Mouse (Mus musculus): Measurements from ENCODE around the gene Mrpl11. TPM values are rescaled to one million over a fixed set of nuclear protein-coding genes. Genes with fewer than 3 reads are reported as not detected.

Mrpl11 gene
- polyA plus RNA-seq, 1 experiment from 2014 or later: 119 TPM

GRCm38 (mm10) chr19:4989434-4990255, 27.7 kb downstream of the Mrpl11 start:
- Histone ChIP-seq H3K27ac (ENCODE audit: low read depth, low read length) (peak overlapping the region; percentile 67), H3K4me3 (ENCODE audit: low read depth, low read length) (peak overlapping the region; percentile 46), H3K4me1 (ENCODE audit: control insufficient read depth, insufficient read depth, low read length) (peaks cover 16% of the 10 kb centered on the region), H3K4me2 (ENCODE audit: low read depth, low read length) (peak overlapping the region; percentile 71), H3K36me3 (ENCODE audit: control insufficient read depth, insufficient read depth, low read length) (no peaks in the 10 kb centered on the region), H3K27me3 (ENCODE audit: control insufficient read depth, insufficient read depth, low read length) (peaks cover 38% of the 10 kb centered on the region), H3K9me3 (ENCODE audit: control insufficient read depth, low read length) (no peaks in the 10 kb centered on the region), H3K9ac (replicated peaks; ENCODE audit: low read depth, low read length) (peak overlapping the region; percentile 62)
- ATAC-seq (ENCODE audit: low read depth): peak; percentile 75
- WGBS: 14% methylated on average over 47 of the region's 47 CpGs

DNA sequence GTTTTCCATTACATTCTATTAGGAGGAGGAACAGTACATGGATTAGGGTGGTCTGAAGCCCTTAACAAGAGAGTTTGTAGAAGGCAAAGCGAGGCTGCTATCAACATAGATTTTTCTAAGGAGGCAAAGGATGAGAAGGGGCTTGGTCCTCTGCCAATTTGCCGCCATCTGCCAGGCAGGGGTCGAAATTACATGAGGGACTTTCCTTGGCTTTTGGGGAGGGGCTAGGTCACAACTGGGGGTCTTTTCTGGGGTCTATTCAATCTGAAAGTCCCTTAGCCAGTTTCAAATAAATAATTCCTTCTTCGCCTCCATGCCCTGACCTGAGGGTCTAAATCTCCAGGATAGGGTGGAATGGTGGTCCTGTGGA, 28.3 kb downstream of the Mrpl11 start, which contains the start of gene Npas4:
Gene Npas4, minus strand, starts transcription at position 61 of the 370 bp plus-strand sequence.
- WGBS: 18% methylated on average over 4 of the region's 4 CpGs
- peaks cover 17% of the 10 kb centered on the region for H3K4me1 ChIP-seq (ENCODE audit: control insufficient read depth, insufficient read depth, low read length)

GRCm38 (mm10) chr19:4990716-4991115, 28.8 kb downstream of the Mrpl11 start:
- Histone ChIP-seq H3K4me2 (ENCODE audit: low read depth, low read length) (peak overlapping the region; percentile 71), H3K9me3 (ENCODE audit: control insufficient read depth, low read length) (no peaks in the 10 kb centered on the region), H3K4me3 (ENCODE audit: low read depth, low read length) (peak overlapping the region; percentile 46), H3K27ac (ENCODE audit: low read depth, low read length) (no peak overlapping the region), H3K4me1 (ENCODE audit: control insufficient read depth, insufficient read depth, low read length) (peaks cover 17% of the 10 kb centered on the region), H3K27me3 (ENCODE audit: control insufficient read depth, insufficient read depth, low read length) (peaks cover 29% of the 10 kb centered on the region), H3K36me3 (ENCODE audit: control insufficient read depth, insufficient read depth, low read length) (no peaks in the 10 kb centered on the region), H3K9ac (replicated peaks; ENCODE audit: low read depth, low read length) (0 out of 2 replicates have a peak overlapping the region, but pooled peaks have one; percentile 34)
- under 1% methylated on average over 21 of the region's 22 CpGs for WGBS
- ATAC-seq (ENCODE audit: low read depth): no peak; the same call in 1 of the 2 replicates

More for the DNA sequence above, 28.3 kb downstream of the Mrpl11 start, which contains the start of gene Npas4:
- Histone ChIP-seq H3K27ac (ENCODE audit: low read depth, low read length) (peak within 1 kb of the TSS; percentile 67), H3K27me3 (ENCODE audit: control insufficient read depth, insufficient read depth, low read length) (peaks cover 33% of the 10 kb centered on the region), H3K9me3 (ENCODE audit: control insufficient read depth, low read length) (no peaks in the 10 kb centered on the region), H3K36me3 (ENCODE audit: control insufficient read depth, insufficient read depth, low read length) (no peaks in the 10 kb centered on the region), H3K9ac (replicated peaks; ENCODE audit: low read depth, low read length) (peak within 1 kb of the TSS; percentile 62), H3K4me3 (ENCODE audit: low read depth, low read length) (peak within 1 kb of the TSS; percentile 46), H3K4me2 (ENCODE audit: low read depth, low read length) (peak within 1 kb of the TSS; percentile 71)
- 0 out of 2 replicates have a peak, but pooled peaks have one; percentile 10 for ATAC-seq (ENCODE audit: low read depth)

DNA sequence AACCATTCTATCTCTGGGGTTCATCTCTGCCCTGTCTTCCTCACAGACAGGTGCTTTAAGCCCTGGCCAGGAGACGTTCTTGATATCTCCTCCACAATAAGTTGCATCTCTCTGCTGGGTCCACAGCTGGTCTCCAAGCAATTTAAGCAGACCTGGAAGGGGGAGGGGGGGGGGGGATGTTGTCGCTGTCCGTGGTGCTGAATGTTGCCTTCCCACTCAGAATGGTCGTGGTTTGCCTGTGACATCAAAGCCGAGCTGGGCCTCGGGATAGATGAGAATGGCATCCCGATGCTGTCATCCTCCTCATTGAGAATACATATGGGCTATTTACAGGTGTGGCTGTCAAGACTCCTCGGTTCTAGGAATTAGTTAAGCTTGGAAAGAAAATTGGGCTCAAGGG, 30.4 kb downstream of the Mrpl11 start:
- Histone ChIP-seq H3K27ac (ENCODE audit: low read depth, low read length) (no peak overlapping the region), H3K36me3 (ENCODE audit: control insufficient read depth, insufficient read depth, low read length) (no peaks in the 10 kb centered on the region), H3K4me2 (ENCODE audit: low read depth, low read length) (no peak overlapping the region), H3K4me3 (ENCODE audit: low read depth, low read length) (no peak overlapping the region), H3K4me1 (ENCODE audit: control insufficient read depth, insufficient read depth, low read length) (peaks cover 18% of the 10 kb centered on the region), H3K27me3 (ENCODE audit: control insufficient read depth, insufficient read depth, low read length) (peaks cover 14% of the 10 kb centered on the region), H3K9ac (replicated peaks; ENCODE audit: low read depth, low read length) (no peak overlapping the region), H3K9me3 (ENCODE audit: control insufficient read depth, low read length) (no peaks in the 10 kb centered on the region)
- 16% methylated on average over 8 of the region's 8 CpGs for WGBS
- no peak for ATAC-seq (ENCODE audit: low read depth)

DNA sequence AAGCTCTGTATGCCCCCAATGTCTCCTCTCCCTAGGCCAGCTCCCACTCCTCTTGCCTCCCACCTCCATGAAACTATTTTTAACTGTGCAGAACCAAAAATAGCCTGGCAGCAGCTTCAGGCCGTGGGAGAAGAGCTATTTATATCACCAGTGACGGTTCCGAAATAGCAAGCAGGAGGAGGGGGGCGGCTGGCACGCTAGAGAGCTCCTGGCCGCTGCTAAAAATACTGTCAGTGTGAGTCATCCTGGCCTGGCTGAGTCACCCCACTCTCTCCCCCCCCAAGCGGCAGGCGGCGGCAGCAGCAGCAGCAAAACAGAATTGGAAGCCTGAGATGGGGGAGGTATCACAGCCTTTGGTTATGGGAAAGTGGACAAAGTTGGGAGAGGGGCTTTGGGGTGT, 31.0 kb downstream of the Mrpl11 start:
- Histone ChIP-seq H3K36me3 (ENCODE audit: control insufficient read depth, insufficient read depth, low read length) (no peaks in the 10 kb centered on the region), H3K27me3 (ENCODE audit: control insufficient read depth, insufficient read depth, low read length) (peaks cover 9% of the 10 kb centered on the region), H3K9me3 (ENCODE audit: control insufficient read depth, low read length) (no peaks in the 10 kb centered on the region), H3K9ac (replicated peaks; ENCODE audit: low read depth, low read length) (no peak overlapping the region), H3K4me2 (ENCODE audit: low read depth, low read length) (no peak overlapping the region), H3K4me1 (ENCODE audit: control insufficient read depth, insufficient read depth, low read length) (peaks cover 23% of the 10 kb centered on the region), H3K27ac (ENCODE audit: low read depth, low read length) (no peak overlapping the region), H3K4me3 (ENCODE audit: low read depth, low read length) (no peak overlapping the region)
- WGBS: 5% methylated on average over 9 of the region's 9 CpGs
- no peak for ATAC-seq (ENCODE audit: low read depth)

DNA sequence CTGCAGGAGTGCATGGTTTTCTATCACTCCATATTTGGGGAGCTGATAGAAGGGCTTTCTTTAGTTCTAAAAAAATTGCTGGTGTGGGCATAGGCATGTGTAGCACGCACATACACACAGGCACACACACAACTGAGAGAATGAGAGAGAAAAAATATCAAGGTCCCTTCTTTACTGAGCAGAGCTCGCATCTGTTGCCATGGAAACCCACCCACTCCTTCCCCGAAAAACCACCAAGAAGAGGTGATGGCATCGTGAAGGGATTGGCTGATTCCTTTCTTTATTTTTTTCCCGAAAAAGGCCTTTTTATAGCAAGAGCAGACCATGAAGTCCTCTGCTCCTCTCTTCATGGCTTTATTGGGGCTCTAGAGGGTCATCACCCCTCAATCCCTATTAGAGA, 32.1 kb downstream of the Mrpl11 start:
- no peaks in the 10 kb centered on the region for H3K9me3 ChIP-seq (ENCODE audit: control insufficient read depth, low read length)
- no peak for ATAC-seq (ENCODE audit: low read depth)
- no peak overlapping the region for H3K9ac ChIP-seq (replicated peaks; ENCODE audit: low read depth, low read length)
- WGBS: 45% methylated on average over 5 of the region's 5 CpGs
- H3K36me3 ChIP-seq (ENCODE audit: control insufficient read depth, insufficient read depth, low read length): no peaks in the 10 kb centered on the region
- peaks cover 7% of the 10 kb centered on the region for H3K27me3 ChIP-seq (ENCODE audit: control insufficient read depth, insufficient read depth, low read length)
- no peak overlapping the region for H3K27ac ChIP-seq (ENCODE audit: low read depth, low read length)
- H3K4me2 ChIP-seq (ENCODE audit: low read depth, low read length): no peak overlapping the region
- peaks cover 18% of the 10 kb centered on the region for H3K4me1 ChIP-seq (ENCODE audit: control insufficient read depth, insufficient read depth, low read length)
- H3K4me3 ChIP-seq (ENCODE audit: low read depth, low read length): no peak overlapping the region

DNA sequence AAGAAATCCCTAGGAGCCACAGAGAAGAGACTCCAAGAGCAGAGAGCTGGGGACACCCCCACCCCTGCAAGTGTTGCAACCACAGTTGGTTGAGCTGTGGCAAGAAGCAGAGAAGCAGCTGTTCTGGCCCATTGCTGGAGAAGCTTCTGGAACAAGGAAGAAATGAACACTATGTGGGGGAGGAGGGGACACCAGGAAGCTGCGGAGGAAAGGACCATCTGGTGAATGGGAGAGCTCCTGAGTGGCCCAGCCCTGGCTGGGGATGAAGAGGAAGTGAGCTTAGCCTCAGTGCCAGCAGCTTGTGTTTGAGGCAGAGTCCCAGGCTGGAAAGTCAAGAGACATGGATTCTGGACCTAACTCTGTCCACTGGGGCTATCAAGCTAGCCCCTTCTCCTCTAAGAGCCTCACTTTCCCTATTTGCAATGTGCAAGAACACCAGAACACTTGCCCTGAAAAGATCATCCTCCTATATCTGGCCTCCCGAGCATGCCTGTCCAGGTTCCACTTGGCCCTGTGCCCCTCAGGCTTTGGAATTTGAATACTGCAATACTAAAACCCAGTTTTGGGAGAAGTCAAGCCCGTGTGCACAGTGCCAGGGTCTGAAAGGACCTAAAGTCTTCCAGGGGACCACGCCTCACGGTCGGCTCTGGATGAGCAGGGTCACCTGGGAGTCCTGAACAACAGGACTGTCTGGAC, 37.6 kb downstream of the Mrpl11 start:
- H3K4me1 ChIP-seq (ENCODE audit: control insufficient read depth, insufficient read depth, low read length): peaks cover 14% of the 10 kb centered on the region; the same call in 1 of the 2 replicates
- 79% methylated on average over 6 of the region's 6 CpGs for WGBS
- no peak overlapping the region for H3K4me3 ChIP-seq (ENCODE audit: low read depth, low read length)
- H3K4me2 ChIP-seq (ENCODE audit: low read depth, low read length): no peak overlapping the region
- no peaks in the 10 kb centered on the region for H3K9me3 ChIP-seq (ENCODE audit: control insufficient read depth, low read length)
- H3K9ac ChIP-seq (replicated peaks; ENCODE audit: low read depth, low read length): no peak overlapping the region
- H3K27ac ChIP-seq (ENCODE audit: low read depth, low read length): no peak overlapping the region
- no peak for ATAC-seq (ENCODE audit: low read depth)
- no peaks in the 10 kb centered on the region for H3K27me3 ChIP-seq (ENCODE audit: control insufficient read depth, insufficient read depth, low read length)
- H3K36me3 ChIP-seq (ENCODE audit: control insufficient read depth, insufficient read depth, low read length): no peaks in the 10 kb centered on the region

DNA sequence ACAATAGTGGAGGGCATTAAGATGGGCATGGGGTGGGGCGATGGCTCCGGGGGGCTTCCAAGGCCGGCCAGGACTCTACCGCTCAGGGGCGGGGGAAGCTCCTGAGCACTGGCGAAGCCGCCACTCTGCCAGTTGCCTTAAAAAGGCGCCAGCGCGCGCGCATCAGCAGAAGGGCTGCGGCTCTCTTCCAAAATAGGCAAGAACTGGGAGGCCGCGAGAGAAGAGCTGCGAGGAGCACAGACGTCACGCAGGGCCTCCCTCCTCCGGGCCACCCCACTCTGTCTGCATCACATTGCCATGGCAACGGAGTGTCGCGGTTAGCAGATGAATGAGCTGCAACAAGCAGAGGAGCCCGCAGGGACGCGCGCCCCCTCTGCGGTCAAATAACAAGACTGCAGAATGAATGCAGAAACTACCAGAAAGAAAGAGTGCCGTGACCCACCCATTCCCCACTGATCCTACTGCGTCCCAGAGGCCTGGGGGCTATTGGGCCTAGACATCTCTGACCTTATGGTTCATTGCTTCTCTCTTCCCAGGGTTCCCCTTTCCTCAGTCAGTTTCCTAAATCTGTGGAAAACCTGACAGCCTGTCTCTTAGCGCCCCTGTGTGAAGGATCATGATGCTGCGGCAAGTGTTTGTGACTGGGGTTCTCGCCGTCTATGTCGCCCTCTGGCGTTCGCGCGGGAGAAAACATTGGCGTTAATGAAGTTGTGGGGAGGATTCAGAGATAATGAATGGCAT, 39.9 kb downstream of the Mrpl11 start:
- Histone ChIP-seq H3K4me1 (ENCODE audit: control insufficient read depth, insufficient read depth, low read length) (peaks cover 12% of the 10 kb centered on the region; the same call in 1 of the 2 replicates), H3K27ac (ENCODE audit: low read depth, low read length) (peak overlapping the region; percentile 88), H3K36me3 (ENCODE audit: control insufficient read depth, insufficient read depth, low read length) (no peaks in the 10 kb centered on the region), H3K4me3 (ENCODE audit: low read depth, low read length) (peak overlapping the region; percentile 25), H3K9me3 (ENCODE audit: control insufficient read depth, low read length) (no peaks in the 10 kb centered on the region), H3K27me3 (ENCODE audit: control insufficient read depth, insufficient read depth, low read length) (no peaks in the 10 kb centered on the region), H3K9ac (replicated peaks; ENCODE audit: low read depth, low read length) (peak overlapping the region; percentile 13), H3K4me2 (ENCODE audit: low read depth, low read length) (peak overlapping the region; percentile 50)
- peak; percentile 97 for ATAC-seq (ENCODE audit: low read depth)
- WGBS: under 1% methylated on average over 39 of the region's 39 CpGs
